Mouse (Mus musculus): ENCODE results near the gene Dbx2. TPM values are rescaled to one million over a fixed set of nuclear protein-coding genes. Genes with fewer than 3 reads are reported as not detected.

Dbx2 gene
- polyA plus RNA-seq, 1 experiment from 2014 or later = 0.18 TPM

- Histone ChIP-seq H3K27me3 (ENCODE audit: insufficient read depth, low read length) (no peaks in the 10 kb centered on the region), H3K36me3 (ENCODE audit: insufficient read depth, low read length) (no peaks in the 10 kb centered on the region), H3K4me2 (ENCODE audit: low read length) (no peak overlapping the region), H3K9me3 (replicated peaks; ENCODE audit: low read length) (no peaks in the 10 kb centered on the region), H3K9ac (ENCODE audit: low read depth, low read length) (no peak overlapping the region), H3K27ac (no peak overlapping the region), H3K4me3 (replicated peaks; ENCODE audit: low read depth, low read length) (no peak overlapping the region), H3K4me1 (replicated peaks; ENCODE audit: insufficient read depth, low read length) (no peaks in the 10 kb centered on the region)
- ATAC-seq (replicated peaks; ENCODE audit: low FRiP score, low read depth) (no peak), DNase-seq (ENCODE audit: low spot score) (no peak)
- no peak for TF ChIP-seq CTCF (IDR thresholded peaks at IDR 0.05; ENCODE audit: low read depth)
- WGBS = 89% methylated on average over 4 of the region's 4 CpGs
These were observed 26.9 kb upstream of the Dbx2 start for GRCm38 (mm10) chr15:95682620-95683019.

GRCm38 (mm10) chr15:95675645-95676044, 19.9 kb upstream of the Dbx2 start:
- H3K27ac ChIP-seq = no peak overlapping the region
- no peaks in the 10 kb centered on the region for H3K9me3 ChIP-seq (replicated peaks; ENCODE audit: low read length)
- no peaks in the 10 kb centered on the region for H3K4me1 ChIP-seq (replicated peaks; ENCODE audit: insufficient read depth, low read length)
- no peak overlapping the region for H3K4me3 ChIP-seq (replicated peaks; ENCODE audit: low read depth, low read length)
- WGBS = 55% methylated on average over 4 of the region's 4 CpGs
- no peak for DNase-seq (ENCODE audit: low spot score)
- no peak overlapping the region for H3K4me2 ChIP-seq (ENCODE audit: low read length)
- ATAC-seq (replicated peaks; ENCODE audit: low FRiP score, low read depth) = no peak
- no peak for TF ChIP-seq CTCF (IDR thresholded peaks at IDR 0.05; ENCODE audit: low read depth)
- no peaks in the 10 kb centered on the region for H3K27me3 ChIP-seq (ENCODE audit: insufficient read depth, low read length)
- no peak overlapping the region for H3K9ac ChIP-seq (ENCODE audit: low read depth, low read length)
- no peaks in the 10 kb centered on the region for H3K36me3 ChIP-seq (ENCODE audit: insufficient read depth, low read length)

- no peak overlapping the region for H3K4me3 ChIP-seq (replicated peaks; ENCODE audit: low read depth, low read length)
- no peak overlapping the region for H3K27ac ChIP-seq
- no peaks in the 10 kb centered on the region for H3K4me1 ChIP-seq (replicated peaks; ENCODE audit: insufficient read depth, low read length)
- H3K4me2 ChIP-seq (ENCODE audit: low read length) = no peak overlapping the region
- 90% methylated on average over 2 of the region's 2 CpGs for WGBS
- no peak overlapping the region for H3K9ac ChIP-seq (ENCODE audit: low read depth, low read length)
- DNase-seq (ENCODE audit: low spot score) = no peak
- H3K36me3 ChIP-seq (ENCODE audit: insufficient read depth, low read length) = no peaks in the 10 kb centered on the region
- no peak for ATAC-seq (replicated peaks; ENCODE audit: low FRiP score, low read depth)
- TF ChIP-seq CTCF (IDR thresholded peaks at IDR 0.05; ENCODE audit: low read depth) = no peak
- no peaks in the 10 kb centered on the region for H3K9me3 ChIP-seq (replicated peaks; ENCODE audit: low read length)
- no peaks in the 10 kb centered on the region for H3K27me3 ChIP-seq (ENCODE audit: insufficient read depth, low read length)
These were observed 19.4 kb upstream of the Dbx2 start for GRCm38 (mm10) chr15:95675176-95675575.

- 33% methylated on average over 8 of the region's 8 CpGs for WGBS
- Histone ChIP-seq H3K27ac (no peak overlapping the region), H3K4me2 (ENCODE audit: low read length) (no peak overlapping the region), H3K27me3 (ENCODE audit: insufficient read depth, low read length) (no peaks in the 10 kb centered on the region), H3K4me1 (replicated peaks; ENCODE audit: insufficient read depth, low read length) (no peaks in the 10 kb centered on the region), H3K9me3 (replicated peaks; ENCODE audit: low read length) (no peaks in the 10 kb centered on the region), H3K4me3 (replicated peaks; ENCODE audit: low read depth, low read length) (no peak overlapping the region), H3K9ac (ENCODE audit: low read depth, low read length) (no peak overlapping the region), H3K36me3 (ENCODE audit: insufficient read depth, low read length) (no peaks in the 10 kb centered on the region)
- TF ChIP-seq CTCF (IDR thresholded peaks at IDR 0.05; ENCODE audit: low read depth) = no peak
- DNase-seq (ENCODE audit: low spot score) (no peak), ATAC-seq (replicated peaks; ENCODE audit: low FRiP score, low read depth) (no peak)
These were observed 11.4 kb upstream of the Dbx2 start for GRCm38 (mm10) chr15:95667209-95667608.

DNA sequence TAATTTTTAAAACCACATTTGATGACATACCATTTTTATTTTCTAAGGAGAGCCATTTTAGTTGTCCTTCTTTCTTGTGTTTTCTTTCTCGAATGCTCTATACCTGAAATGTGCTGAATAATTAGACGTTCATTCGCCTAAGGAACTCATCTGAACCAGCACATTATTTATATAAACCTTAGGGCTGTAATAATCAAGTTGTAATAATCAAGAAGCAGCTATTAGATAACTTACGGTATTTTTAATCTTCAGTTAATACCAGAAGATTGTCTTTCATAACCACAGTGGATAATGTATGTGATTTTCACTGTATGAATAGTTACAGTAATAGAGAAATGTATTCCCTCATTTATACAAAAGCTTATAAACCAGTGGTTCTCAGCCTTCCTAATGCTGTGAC, 9.2 kb upstream of the Dbx2 start:
- Histone ChIP-seq H3K36me3 (ENCODE audit: insufficient read depth, low read length) (no peaks in the 10 kb centered on the region), H3K27ac (no peak overlapping the region), H3K4me3 (replicated peaks; ENCODE audit: low read depth, low read length) (no peak overlapping the region), H3K4me1 (replicated peaks; ENCODE audit: insufficient read depth, low read length) (no peaks in the 10 kb centered on the region), H3K4me2 (ENCODE audit: low read length) (no peak overlapping the region), H3K27me3 (ENCODE audit: insufficient read depth, low read length) (no peaks in the 10 kb centered on the region), H3K9ac (ENCODE audit: low read depth, low read length) (no peak overlapping the region), H3K9me3 (replicated peaks; ENCODE audit: low read length) (no peaks in the 10 kb centered on the region)
- no peak for DNase-seq (ENCODE audit: low spot score)
- 91% methylated on average over 4 of the region's 4 CpGs for WGBS
- ATAC-seq (replicated peaks; ENCODE audit: low FRiP score, low read depth) = no peak
- TF ChIP-seq CTCF (IDR thresholded peaks at IDR 0.05; ENCODE audit: low read depth) = no peak

- no peak for TF ChIP-seq CTCF (IDR thresholded peaks at IDR 0.05; ENCODE audit: low read depth)
- WGBS = 82% methylated on average over 2 of the region's 2 CpGs
- Histone ChIP-seq H3K9me3 (replicated peaks; ENCODE audit: low read length) (no peaks in the 10 kb centered on the region), H3K4me3 (replicated peaks; ENCODE audit: low read depth, low read length) (no peak overlapping the region), H3K4me2 (ENCODE audit: low read length) (no peak overlapping the region), H3K4me1 (replicated peaks; ENCODE audit: insufficient read depth, low read length) (no peaks in the 10 kb centered on the region), H3K9ac (ENCODE audit: low read depth, low read length) (no peak overlapping the region), H3K27me3 (ENCODE audit: insufficient read depth, low read length) (no peaks in the 10 kb centered on the region), H3K27ac (no peak overlapping the region), H3K36me3 (ENCODE audit: insufficient read depth, low read length) (no peaks in the 10 kb centered on the region)
- ATAC-seq (replicated peaks; ENCODE audit: low FRiP score, low read depth) = no peak
- DNase-seq (ENCODE audit: low spot score) = no peak
These were observed 6.0 kb upstream of the Dbx2 start for GRCm38 (mm10) chr15:95661718-95662117.

- WGBS = 82% methylated on average over 5 of the region's 5 CpGs
These were observed 4.6 kb upstream of the Dbx2 start for GRCm38 (mm10) chr15:95660368-95660767.

More at GRCm38 (mm10) chr15:95660368-95660767, 4.6 kb upstream of the Dbx2 start:
- no peaks in the 10 kb centered on the region for H3K4me1 ChIP-seq (replicated peaks; ENCODE audit: insufficient read depth, low read length)
- no peak overlapping the region for H3K4me3 ChIP-seq (replicated peaks; ENCODE audit: low read depth, low read length)
- H3K27ac ChIP-seq = no peak overlapping the region
- no peak for TF ChIP-seq CTCF (IDR thresholded peaks at IDR 0.05; ENCODE audit: low read depth)
- H3K4me2 ChIP-seq (ENCODE audit: low read length) = no peak overlapping the region
- no peak for ATAC-seq (replicated peaks; ENCODE audit: low FRiP score, low read depth)
- H3K27me3 ChIP-seq (ENCODE audit: insufficient read depth, low read length) = no peaks in the 10 kb centered on the region; the same call in 1 of the 2 replicates
- H3K9me3 ChIP-seq (replicated peaks; ENCODE audit: low read length) = no peaks in the 10 kb centered on the region
- no peak overlapping the region for H3K9ac ChIP-seq (ENCODE audit: low read depth, low read length)
- DNase-seq (ENCODE audit: low spot score) = no peak
- no peaks in the 10 kb centered on the region for H3K36me3 ChIP-seq (ENCODE audit: insufficient read depth, low read length)
